Mouse (Mus musculus) ES-Bruce4 (cell line): ENCODE measurements at regions not wholly inside any gene's neighbourhood (a gene's known extent, or its start where the extent isn't known, plus 50 kb on each side); places are given as distances from the start of the nearest gene placed in this dataset.

ENCODE experiments used
- CTCF ChIP-seq: IDR thresholded peaks from one replicate; pipeline ENCODE4 v1.8.1; 2011; ENCODE audit warnings: low read depth, low read length
- EP300 ChIP-seq: IDR thresholded peaks from 2 replicates; pipeline ENCODE4 v1.6.1; 2011; ENCODE audit warnings: low read depth, low read length; ENCODE audit not compliant: insufficient read depth
- POLR2A ChIP-seq: IDR thresholded peaks from one replicate; pipeline ENCODE4 v1.8.1; 2011; ENCODE audit warnings: low read length; ENCODE audit not compliant: insufficient read depth

- TF ChIP-seq CTCF = no peak
- TF ChIP-seq POLR2A = no peak
- no peak for TF ChIP-seq EP300
Observed at GRCm38 (mm10) chr13:5802079-5802478, 59.2 kb upstream of the Klf6 start.
